Mouse (Mus musculus) hindlimb bud, embryonic 11.5 days (tissue): Measurements from ENCODE around the gene Il17f.
"Not testable (repeated sequence)": the region's sequence is repeated elsewhere in the genome, so short reads cannot be mapped to it uniquely, and the experiment has no call there.

Source experiments
- DNase-seq: peaks from one replicate; pipeline ENCODE4 v3.0.0-alpha.2; 2012; ENCODE audit warnings: low read depth, low spot score; ENCODE audit errors: extremely low spot score

Il17f gene

GRCm38 (mm10) chr1:20787046-20787445 lies 3.4 kb downstream of the Il17f start:
- DNase-seq: no peak

GRCm38 (mm10) chr1:20778366-20778765 lies 12.1 kb downstream of the Il17f start:
- no peak for DNase-seq

- DNase-seq: not testable (repeated sequence)
Measured at GRCm38 (mm10) chr1:20774026-20774730, 16.2 kb downstream of the Il17f start.

- no peak for DNase-seq
Measured at GRCm38 (mm10) chr1:20766526-20766925, 23.9 kb downstream of the Il17f start.

GRCm38 (mm10) chr1:20761411-20761810 lies 29.0 kb downstream of the Il17f start:
- no peak for DNase-seq

- no peak for DNase-seq
Measured at GRCm38 (mm10) chr1:20760331-20760730, 30.1 kb downstream of the Il17f start.

- DNase-seq: no peak
Measured at GRCm38 (mm10) chr1:20759799-20760198, 30.6 kb downstream of the Il17f start.

- DNase-seq: no peak
Measured at GRCm38 (mm10) chr1:20757586-20757985, 32.8 kb downstream of the Il17f start.

GRCm38 (mm10) chr1:20754439-20754838 lies 36.0 kb downstream of the Il17f start:
- DNase-seq: no peak

- DNase-seq: no peak
Measured at GRCm38 (mm10) chr1:20740496-20740998, 49.9 kb downstream of the Il17f start.

- no peak for DNase-seq
Measured at GRCm38 (mm10) chr1:20738483-20738882, 51.9 kb downstream of the Il17f start.

- DNase-seq: no peak
Measured at GRCm38 (mm10) chr1:20736572-20736971, 53.8 kb downstream of the Il17f start.

GRCm38 (mm10) chr1:20730903-20731302 lies 59.5 kb downstream of the Il17f start, which contains the start of gene Il17a:
Gene Il17a (plus strand): TSS chr1:20730905.
- DNase-seq: no peak
